In genomic region chr9:87008507-87008906, GRCm38 (mm10) we compare ENCODE assay signal across 30 mouse cellular contexts. TPM values are rescaled to one million over a fixed set of nuclear protein-coding genes. Genes with fewer than 3 reads are reported as not detected.
A peak's percentile ranks its signal among the peaks of the same experiment; 100 is the strongest.
DNase-seq lines count a peak whose midpoint lies in the region; ATAC-seq and TF ChIP-seq lines count a peak whose summit lies in the region.
"Had no signal": no experiment of that assay in that cellular context is flagged by ENCODE, and none has a peak within 500 bp of the region (broad histone marks: within the 10 kb centered on the region; RNA-seq: fewer than 3 reads in every experiment).

No protein-coding gene starts in this region.

- no peak overlapping the region for H3K4me3 ChIP-seq in forebrain, embryonic 14.5 days (ENCODE audit: low read depth, low read length)
- no peak overlapping the region for H3K4me3 ChIP-seq in forebrain, embryonic 10.5 days
- H3K4me3 ChIP-seq in forebrain, postnatal 0 days (ENCODE audit: low read depth, low read length), result no peak overlapping the region
- H3K4me3 ChIP-seq in forebrain, embryonic 13.5 days, result no peak overlapping the region
- H3K4me3 ChIP-seq: embryonic facial prominence, embryonic 12.5 days; embryonic facial prominence, embryonic 15.5 days; heart, embryonic 12.5 days; heart, embryonic 15.5 days; hindbrain, embryonic 10.5 days; hindbrain, embryonic 13.5 days; intestine, embryonic 15.5 days had no signal

- H3K36me3 ChIP-seq in forebrain, embryonic 14.5 days (ENCODE audit: control insufficient read depth, insufficient read depth, low read length), result no peaks in the 10 kb centered on the region
- no peaks in the 10 kb centered on the region for H3K36me3 ChIP-seq in forebrain, embryonic 10.5 days (replicated peaks)
- H3K36me3 ChIP-seq in forebrain, postnatal 0 days (ENCODE audit: insufficient read depth), result no peaks in the 10 kb centered on the region
- H3K36me3 ChIP-seq in forebrain, embryonic 13.5 days (ENCODE audit: poor library complexity, severe bottlenecking), result no peaks in the 10 kb centered on the region
- H3K36me3 ChIP-seq: embryonic facial prominence, embryonic 12.5 days; embryonic facial prominence, embryonic 15.5 days; heart, embryonic 12.5 days; heart, embryonic 15.5 days; hindbrain, embryonic 10.5 days; hindbrain, embryonic 13.5 days; intestine, embryonic 15.5 days had no signal

- H3K27me3 ChIP-seq in forebrain, embryonic 14.5 days (replicated peaks; ENCODE audit: control insufficient read depth, insufficient read depth, low read length), result no peaks in the 10 kb centered on the region; the same call in 1 of the 2 replicates
- peaks cover 15% of the 10 kb centered on the region for H3K27me3 ChIP-seq in forebrain, embryonic 10.5 days (ENCODE audit: poor library complexity, severe bottlenecking)
- no peaks in the 10 kb centered on the region for H3K27me3 ChIP-seq in forebrain, postnatal 0 days (ENCODE audit: insufficient read depth, low read length)
- H3K27me3 ChIP-seq in forebrain, embryonic 13.5 days, result no peaks in the 10 kb centered on the region; the same call in 1 of the 2 replicates
- H3K27me3 ChIP-seq: intestine, embryonic 15.5 days had no signal

- H3K9ac ChIP-seq in forebrain, embryonic 14.5 days (ENCODE audit: low read length), result no peak overlapping the region
- H3K9ac ChIP-seq in forebrain, postnatal 0 days, result no peak overlapping the region
- H3K9ac ChIP-seq in forebrain, embryonic 13.5 days, result no peak overlapping the region
- H3K9ac ChIP-seq: embryonic facial prominence, embryonic 12.5 days; embryonic facial prominence, embryonic 15.5 days; heart, embryonic 12.5 days; heart, embryonic 15.5 days; hindbrain, embryonic 13.5 days; intestine, embryonic 15.5 days had no signal

- TF ChIP-seq CTCF in forebrain, postnatal 0 days (IDR thresholded peaks at IDR 0.05; ENCODE audit: low read depth), result no peak

- 0 out of 2 replicates have a peak, but pooled peaks cover 3% of the 10 kb centered on the region for H3K4me1 ChIP-seq in forebrain, embryonic 14.5 days (ENCODE audit: control insufficient read depth, insufficient read depth, low read length)
- peaks cover 10% of the 10 kb centered on the region for H3K4me1 ChIP-seq in forebrain, embryonic 10.5 days
- H3K4me1 ChIP-seq in forebrain, postnatal 0 days (ENCODE audit: insufficient read depth), result no peaks in the 10 kb centered on the region
- H3K4me1 ChIP-seq in forebrain, embryonic 13.5 days, result peaks cover 16% of the 10 kb centered on the region; the same call in 1 of the 2 replicates
- H3K4me1 ChIP-seq: embryonic facial prominence, embryonic 12.5 days; embryonic facial prominence, embryonic 15.5 days; hindbrain, embryonic 13.5 days; intestine, embryonic 15.5 days had no signal

- no peak overlapping the region for H3K4me2 ChIP-seq in forebrain, embryonic 14.5 days (ENCODE audit: low read length)
- H3K4me2 ChIP-seq in forebrain, postnatal 0 days (ENCODE audit: low read depth), result no peak overlapping the region
- no peak overlapping the region for H3K4me2 ChIP-seq in forebrain, embryonic 13.5 days
- H3K4me2 ChIP-seq: embryonic facial prominence, embryonic 12.5 days; embryonic facial prominence, embryonic 15.5 days; heart, embryonic 12.5 days; heart, embryonic 15.5 days; hindbrain, embryonic 13.5 days; intestine, embryonic 15.5 days had no signal

- WGBS in forebrain, embryonic 14.5 days, result 56% methylated on average over 6 of the region's 6 CpGs
- WGBS in forebrain, embryonic 10.5 days, result 85% methylated on average over 6 of the region's 6 CpGs
- WGBS in forebrain, postnatal 0 days, result 43% methylated on average over 6 of the region's 6 CpGs
- WGBS in forebrain, embryonic 13.5 days, result 55% methylated on average over 6 of the region's 6 CpGs

- H3K27ac ChIP-seq in forebrain, embryonic 14.5 days (ENCODE audit: low read depth, low read length), result no peak overlapping the region
- no peak overlapping the region for H3K27ac ChIP-seq in forebrain, embryonic 10.5 days
- H3K27ac ChIP-seq in forebrain, postnatal 0 days (ENCODE audit: low read depth, low read length), result no peak overlapping the region
- H3K27ac ChIP-seq in forebrain, embryonic 13.5 days, result no peak overlapping the region
- H3K27ac ChIP-seq: embryonic facial prominence, embryonic 12.5 days; embryonic facial prominence, embryonic 15.5 days; heart, embryonic 15.5 days; hindbrain, embryonic 10.5 days; hindbrain, embryonic 13.5 days; intestine, embryonic 15.5 days had no signal

- ATAC-seq in forebrain, embryonic 14.5 days, result peak; percentile 56
- ATAC-seq in forebrain, postnatal 0 days, result peak; percentile 42; the same call in 1 of the 2 replicates
- ATAC-seq in forebrain, embryonic 13.5 days, result no peak; the same call in 1 of the 2 replicates
- ATAC-seq: activated CD4-positive, CD25-positive, alpha-beta regulatory T cell, adult 4 months; hindbrain, embryonic 16.5 days; intestine, embryonic 15.5 days had no signal

- H3K9me3 ChIP-seq in forebrain, embryonic 14.5 days (replicated peaks; ENCODE audit: control insufficient read depth, low read length), result no peaks in the 10 kb centered on the region
- H3K9me3 ChIP-seq in forebrain, embryonic 10.5 days, result no peaks in the 10 kb centered on the region
- no peaks in the 10 kb centered on the region for H3K9me3 ChIP-seq in forebrain, postnatal 0 days (ENCODE audit: low read length)
- no peaks in the 10 kb centered on the region for H3K9me3 ChIP-seq in forebrain, embryonic 13.5 days (replicated peaks)
- H3K9me3 ChIP-seq: embryonic facial prominence, embryonic 12.5 days; embryonic facial prominence, embryonic 15.5 days; heart, embryonic 12.5 days; heart, embryonic 15.5 days; hindbrain, embryonic 10.5 days; hindbrain, embryonic 13.5 days; intestine, embryonic 15.5 days had no signal

- peak; percentile 44 for DNase-seq in forebrain, embryonic 14.5 days (ENCODE audit: low spot score)
- DNase-seq in forebrain, embryonic 10.5 days (ENCODE audit: extremely low spot score, low spot score), result no peak
- DNase-seq in forebrain, postnatal 0 days, result peak; percentile 46
- DNase-seq in right cerebral cortex, postnatal 10 days (ENCODE audit: low spot score in 2 of 2), result peak; percentile 27 to 37
- DNase-seq in right cerebral cortex, postnatal 36 days (ENCODE audit: low spot score in 2 of 2), result no peak
- DNase-seq: adrenal gland, adult 8-10 months; adrenal gland, postnatal 25 days; cerebellum, adult 11 months; cerebellum, adult 2 months; cerebellum, adult 9-11 months; cerebellum, postnatal 25 days; gastrocnemius, postnatal 25 days; heart, adult 18-20 months; heart, postnatal 10 days; heart, postnatal 36 days; kidney, adult 11 months had no signal

RNA-seq across cellular contexts. Expression of gene Ripply2, which starts 6.8 kb away (rescaled TPM):
- polyA plus RNA-seq in forebrain, embryonic 14.5 days (2014; fragmentation: Nextera tagmentation; extraction: Ambion mirVana), result 4.3 and 6.2 TPM in 2 replicates
- polyA plus RNA-seq in forebrain, embryonic 10.5 days (2016; fragmentation: Nextera tagmentation; extraction: Ambion mirVana), result 0.60 and 0.87 TPM in 2 replicates
- total RNA-seq in forebrain, postnatal 0 days (2014; rRNA removed), result 3.5 and 5.6 TPM in 2 replicates
- polyA plus RNA-seq in forebrain, postnatal 0 days (2015; fragmentation: Nextera tagmentation; extraction: Ambion mirVana), result 13.0 and 13.2 TPM in 2 replicates
- 3.3 and 4.4 TPM in 2 replicates for polyA plus RNA-seq in forebrain, embryonic 13.5 days (2015; fragmentation: Nextera tagmentation; extraction: Ambion mirVana)
- total RNA-seq: common myeloid progenitor, adult 5-6 weeks; ES-E14; gastrocnemius, adult 8-10 months; gastrocnemius, postnatal 25 days; heart, adult 18-20 months; heart, postnatal 10 days; heart, postnatal 36 days had no signal
- polyA plus RNA-seq: activated CD4-positive, CD25-positive, alpha-beta regulatory T cell, adult 4 months; embryonic facial prominence, embryonic 12.5 days; embryonic facial prominence, embryonic 15.5 days; gonadal fat pad, adult 2 months had no signal

RNA-seq across cellular contexts. Expression of gene Cyb5r4, which starts 13.3 kb away (rescaled TPM):
- 70.4 and 75.7 TPM in 2 replicates for polyA plus RNA-seq in forebrain, embryonic 14.5 days (2014; fragmentation: Nextera tagmentation; extraction: Ambion mirVana)
- polyA plus RNA-seq in forebrain, embryonic 10.5 days (2016; fragmentation: Nextera tagmentation; extraction: Ambion mirVana), result 97.1 and 97.9 TPM in 2 replicates
- total RNA-seq in forebrain, postnatal 0 days (2014; rRNA removed), result 37.5 and 40.2 TPM in 2 replicates
- 37.6 and 40.3 TPM in 2 replicates for polyA plus RNA-seq in forebrain, postnatal 0 days (2015; fragmentation: Nextera tagmentation; extraction: Ambion mirVana)
- 92.0 and 93.9 TPM in 2 replicates for polyA plus RNA-seq in forebrain, embryonic 13.5 days (2015; fragmentation: Nextera tagmentation; extraction: Ambion mirVana)

Comparison
In these comparisons a context has a peak if more than half of its experiments do, and no peak if none do; other contexts are left out.
1. DNase-seq: peak in forebrain, embryonic 14.5 days (single experiment), forebrain, postnatal 0 days (single experiment) and right cerebral cortex, postnatal 10 days (2 of 2); none in forebrain, embryonic 10.5 days (single experiment) and right cerebral cortex, postnatal 36 days (0 of 2).